Mouse (Mus musculus) heart, adult 8-10 months (tissue): ENCODE data around the gene Arl2bp. TPM values are rescaled to one million over a fixed set of nuclear protein-coding genes. Genes with fewer than 3 reads are reported as not detected.

ENCODE experiments used
- DNase-seq: peaks from one replicate; pipeline ENCODE4 v3.0.0; 2022; ENCODE audit warnings: low spot score
- total RNA-seq, 4 experiments: library from RNA; stranded (reverse); gene quantifications; 2 replicates each; pipeline ENCODE4 v1.2.4; 2022

Gene Arl2bp
- total RNA-seq = 100 to 1,000 TPM in 2 of 4 experiments, 10 to 100 TPM in 2; 83.0 to 101 (median 92.4) TPM

DNA sequence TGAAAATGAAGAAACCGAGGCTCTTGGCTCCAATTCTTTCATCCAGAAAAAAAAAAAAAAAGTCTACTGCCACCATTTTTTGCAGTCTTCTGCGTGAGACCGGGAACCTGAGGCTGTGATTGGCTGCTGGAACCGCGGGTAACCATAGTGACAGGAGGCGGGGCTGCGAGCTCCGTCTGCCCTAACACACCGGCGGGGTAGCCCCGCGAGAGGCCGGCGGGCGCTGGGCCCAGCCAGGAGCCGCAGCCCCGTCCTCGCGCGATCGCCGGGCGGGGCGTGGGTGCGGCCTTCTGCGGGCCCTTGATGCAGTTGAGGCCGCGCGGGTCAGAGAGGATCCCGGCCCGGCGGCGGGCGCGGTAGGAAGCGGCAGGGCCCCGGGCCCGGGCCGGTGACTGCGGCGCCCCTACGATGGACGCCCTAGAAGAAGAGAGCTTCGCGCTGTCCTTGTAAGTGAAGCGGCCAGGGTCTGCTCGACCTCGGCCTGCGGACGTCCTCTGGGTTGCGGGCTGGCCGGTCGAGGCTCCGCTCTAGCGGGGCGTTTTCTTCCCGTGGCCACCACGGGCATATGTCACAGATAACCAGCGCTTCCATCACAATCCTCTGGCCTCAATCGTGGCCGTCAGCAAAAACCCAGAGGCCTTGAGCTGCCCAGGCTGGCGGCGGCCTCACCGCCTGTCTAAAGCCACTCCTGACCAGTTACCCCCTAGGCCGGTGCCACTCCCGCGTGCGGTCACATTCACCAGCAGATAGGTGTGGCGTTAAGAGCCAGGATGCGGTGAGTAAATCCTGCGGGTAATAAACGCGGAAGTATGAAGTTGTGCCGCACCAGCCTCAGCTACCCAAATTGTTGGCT is at the start of gene Arl2bp:
Gene Arl2bp (plus strand): TSS at position 145 of the 853 bp plus-strand sequence.
- DNase-seq = peak; percentile 91

GRCm38 (mm10) chr8:94624885-94625284 is 41.5 kb upstream of the Arl2bp start:
- no peak for DNase-seq

- no peak for DNase-seq
Measured at GRCm38 (mm10) chr8:94633564-94634194, 32.7 kb upstream of the Arl2bp start.

- no peak for DNase-seq
Measured at GRCm38 (mm10) chr8:94634211-94634610, 32.2 kb upstream of the Arl2bp start.

DNA sequence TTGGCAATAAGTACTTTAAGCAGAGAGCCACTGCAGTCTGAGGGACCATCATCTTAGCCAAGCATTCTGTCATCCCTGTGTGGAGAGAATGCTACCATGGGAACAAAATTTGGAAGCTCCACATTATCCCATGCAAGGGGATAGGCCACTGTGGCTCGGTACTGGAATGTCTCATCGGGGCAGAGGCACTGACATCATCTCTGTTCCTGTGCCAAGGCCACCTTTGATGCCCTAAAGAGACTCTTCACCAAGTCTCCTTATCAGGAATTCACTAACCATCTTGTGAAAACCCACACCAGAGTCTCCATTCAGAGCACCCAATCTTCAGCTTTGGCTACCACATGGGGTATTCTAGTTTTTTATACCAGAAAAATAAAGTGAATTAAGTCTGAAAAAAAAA is 25.2 kb upstream of the Arl2bp start:
- DNase-seq = no peak

- no peak for DNase-seq
Measured at GRCm38 (mm10) chr8:94641938-94642337, 24.5 kb upstream of the Arl2bp start.

DNA sequence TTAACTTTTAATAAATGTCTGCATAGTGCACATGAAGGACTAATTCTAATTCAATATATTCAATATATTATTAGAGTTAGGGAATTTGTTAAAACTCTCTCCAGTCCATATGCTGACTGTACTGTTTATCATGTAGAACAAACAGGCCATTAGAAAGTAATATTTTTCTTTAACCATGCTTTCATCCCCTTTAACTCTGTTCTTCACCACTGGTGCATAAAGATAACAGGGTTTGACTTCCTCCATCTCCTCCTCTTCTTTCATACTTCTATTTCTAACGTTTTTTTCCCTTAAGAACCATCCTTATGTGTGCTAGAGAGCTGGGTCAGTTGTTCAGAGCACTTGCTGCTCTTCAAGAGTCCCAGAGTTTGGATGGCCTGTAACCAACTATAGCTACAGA is 21.2 kb upstream of the Arl2bp start:
- no peak for DNase-seq

- DNase-seq = no peak
Measured at GRCm38 (mm10) chr8:94646165-94646564, 20.2 kb upstream of the Arl2bp start.

- DNase-seq = no peak
Measured at GRCm38 (mm10) chr8:94649496-94649895, 16.9 kb upstream of the Arl2bp start.

GRCm38 (mm10) chr8:94652951-94653350 is 13.4 kb upstream of the Arl2bp start:
- DNase-seq = no peak

GRCm38 (mm10) chr8:94654994-94655393 is 11.4 kb upstream of the Arl2bp start:
- no peak for DNase-seq

DNA sequence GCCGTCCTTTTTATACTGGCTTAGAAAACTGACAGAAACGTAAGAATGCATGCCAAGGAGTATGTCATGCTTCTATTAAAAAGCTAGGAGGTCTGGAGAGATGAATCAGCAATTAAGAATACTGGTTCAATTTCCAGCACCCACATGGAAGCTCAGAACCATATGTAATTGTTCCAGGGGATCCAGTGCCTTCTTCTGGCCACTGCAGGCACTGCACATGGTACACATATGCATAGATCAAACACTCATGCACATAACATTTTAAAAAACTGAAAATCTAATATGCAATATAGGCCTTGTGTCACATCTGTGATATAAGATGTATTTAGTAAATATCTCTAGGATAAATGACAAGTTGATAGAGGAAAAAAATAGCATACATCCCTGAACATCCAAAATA is 8.4 kb upstream of the Arl2bp start:
- DNase-seq = no peak

- DNase-seq = no peak
Measured at GRCm38 (mm10) chr8:94660418-94660817, 6.0 kb upstream of the Arl2bp start.

DNA sequence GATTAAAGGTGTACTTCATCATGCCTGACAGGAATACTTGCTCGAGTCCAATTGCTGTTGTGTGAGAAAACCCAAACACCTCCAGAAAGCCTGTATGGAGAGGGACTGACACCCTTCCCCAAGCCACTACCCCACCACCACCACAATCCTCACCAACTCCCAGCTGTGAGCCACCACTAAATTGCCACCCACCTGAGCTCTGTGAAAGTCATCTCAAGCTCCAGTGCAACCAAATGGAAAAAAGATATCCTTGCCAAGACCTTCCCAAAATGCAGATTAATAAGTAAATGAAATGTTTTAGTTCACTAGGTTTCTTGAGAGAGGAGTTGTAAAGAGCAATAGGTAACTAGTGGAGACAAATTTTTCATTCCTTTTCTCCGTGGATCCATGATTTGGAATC is 1.7 kb upstream of the Arl2bp start:
- no peak for DNase-seq

DNA sequence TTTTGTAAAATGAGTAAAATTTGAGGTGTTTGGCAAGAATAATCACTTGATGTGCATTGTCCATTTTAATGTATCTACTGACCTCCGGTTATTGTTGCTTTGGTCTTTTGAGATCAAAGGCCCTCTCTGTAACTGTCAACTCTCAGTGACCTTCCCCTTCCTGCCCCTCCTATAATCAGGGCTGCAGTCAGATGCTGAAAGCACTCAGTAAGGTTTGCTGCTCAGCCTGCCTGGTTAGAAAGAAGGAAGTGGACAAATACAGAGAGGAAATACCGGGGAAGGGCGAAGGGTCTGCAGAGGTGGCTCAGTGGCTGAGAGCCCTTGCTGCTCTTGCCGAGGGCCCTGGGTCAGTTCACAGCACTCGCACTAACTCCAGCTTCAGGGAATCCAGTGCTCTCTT is 8.0 kb downstream of the Arl2bp start:
- DNase-seq = peak; percentile 38

- DNase-seq = no peak
Measured at GRCm38 (mm10) chr8:94675923-94676322, 9.5 kb downstream of the Arl2bp start.

DNA sequence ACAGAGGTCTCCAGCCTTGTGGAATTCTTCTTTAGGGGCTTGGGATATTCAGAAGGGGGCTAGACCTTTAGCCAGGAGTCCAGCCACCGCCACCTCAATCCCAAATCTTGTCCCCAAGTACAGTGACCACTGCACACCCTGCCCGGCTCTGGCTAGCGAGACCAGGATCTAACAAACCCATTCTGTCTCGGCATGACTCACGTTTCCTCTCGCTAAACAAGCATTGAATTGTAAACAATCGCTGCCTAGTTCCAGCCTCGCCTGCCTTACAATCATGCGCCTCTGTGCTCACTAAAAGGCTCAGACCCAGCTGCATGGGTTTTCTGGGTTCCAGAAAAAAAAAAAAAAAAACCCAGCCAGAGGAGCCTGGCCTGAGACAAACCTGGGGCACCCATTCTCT is 12.2 kb downstream of the Arl2bp start:
- DNase-seq = peak; percentile 44

DNA sequence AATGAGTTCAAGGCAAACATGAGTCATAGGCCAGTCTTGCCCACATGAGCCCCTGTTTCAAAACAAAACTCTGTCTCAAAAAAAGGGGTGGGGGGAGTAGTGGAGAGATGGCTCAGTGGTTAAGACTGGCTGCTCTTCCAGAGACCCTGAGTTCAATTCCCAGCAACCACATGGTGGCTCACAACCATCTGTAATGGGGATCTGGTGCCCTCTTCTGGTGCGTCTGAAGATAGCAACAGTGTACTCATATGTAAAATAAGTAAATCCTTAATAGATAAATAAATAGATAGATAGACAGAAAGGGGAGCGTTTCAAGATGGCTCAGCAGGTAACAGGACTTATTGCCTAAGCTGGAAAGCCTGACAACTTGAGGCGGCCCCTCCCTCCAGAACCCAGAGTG is 14.0 kb downstream of the Arl2bp start:
- DNase-seq = no peak

- no peak for DNase-seq
Measured at GRCm38 (mm10) chr8:94682732-94683524, 16.5 kb downstream of the Arl2bp start.

GRCm38 (mm10) chr8:94684287-94684686 is 17.9 kb downstream of the Arl2bp start:
- no peak for DNase-seq

GRCm38 (mm10) chr8:94685953-94686352 is 19.6 kb downstream of the Arl2bp start:
- no peak for DNase-seq

DNA sequence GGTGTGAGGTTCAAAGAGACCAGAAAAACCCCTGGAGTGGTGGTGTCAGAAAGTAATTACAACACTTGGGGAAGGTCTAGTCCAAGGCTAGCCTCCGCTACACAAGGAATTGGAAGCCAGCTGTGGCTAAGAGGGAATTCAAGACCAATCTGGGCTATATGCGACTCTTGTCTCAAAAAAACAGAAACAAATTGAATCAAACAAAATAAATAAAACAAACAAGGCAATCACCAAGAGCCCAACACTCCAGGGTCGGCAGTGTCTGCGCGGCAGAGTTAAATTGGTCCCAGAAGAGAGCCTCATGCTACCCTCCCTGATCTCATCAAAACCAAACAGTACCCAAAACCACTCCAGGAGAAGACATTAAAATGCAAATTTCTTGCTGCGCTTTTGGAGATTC is 28.3 kb downstream of the Arl2bp start:
- DNase-seq = no peak
